Mouse (Mus musculus): ENCODE results near the gene Rock2. TPM values are rescaled to one million over a fixed set of nuclear protein-coding genes. Genes with fewer than 3 reads are reported as not detected.

The Rock2 gene
- polyA plus RNA-seq (2015; fragmentation: Nextera tagmentation; extraction: Ambion mirVana), result 12.5 and 13.5 TPM in 2 replicates

DNA sequence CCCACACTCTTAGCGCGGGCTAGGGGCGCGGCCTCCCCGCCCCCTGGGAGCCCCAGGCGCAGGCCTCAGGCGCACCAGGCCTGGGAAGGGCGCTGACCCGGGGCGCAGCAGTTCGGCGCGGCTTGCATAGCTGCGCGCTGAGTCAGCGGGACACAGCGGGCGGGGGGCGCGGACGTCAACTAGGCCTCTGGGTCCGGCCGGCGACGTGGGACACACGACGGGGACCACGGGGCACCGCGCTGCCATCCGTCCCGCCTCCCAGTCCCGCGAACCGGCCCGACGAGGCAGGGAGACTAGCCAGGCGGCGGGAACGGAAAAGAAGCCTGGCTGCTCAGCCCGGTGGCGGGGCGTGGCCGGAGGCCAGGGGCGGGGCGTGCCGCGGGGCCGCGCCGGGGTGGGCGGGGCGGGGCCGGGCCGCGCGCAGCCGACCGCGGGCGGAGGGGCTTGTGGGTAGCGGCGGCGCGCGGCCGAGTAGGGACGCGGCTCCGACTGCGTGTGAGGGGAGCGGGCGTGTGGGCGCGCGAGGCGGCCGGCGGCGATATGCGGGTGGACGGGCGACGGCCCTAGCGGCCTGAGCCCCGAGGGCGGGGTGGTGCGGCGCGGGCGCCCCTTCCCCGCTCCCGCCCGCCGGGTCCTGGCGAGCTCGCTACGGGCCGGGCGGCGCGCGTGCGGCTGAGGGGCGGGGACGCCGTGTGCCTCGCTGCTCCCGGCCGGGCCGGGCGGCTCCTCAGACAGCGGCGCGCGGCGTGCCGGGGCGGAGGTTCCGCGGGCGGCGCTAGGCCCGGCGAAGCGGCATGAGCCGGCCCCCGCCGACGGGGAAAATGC, at the start of gene Rock2:
Rock2 (plus strand) TSS at position 500 of the 825 bp plus-strand sequence.
- no peaks in the 10 kb centered on the region for H3K27me3 ChIP-seq
- H3K36me3 ChIP-seq (ENCODE audit: poor library complexity, severe bottlenecking), result no peaks in the 10 kb centered on the region
- ATAC-seq, result peak; percentile 93

DNA sequence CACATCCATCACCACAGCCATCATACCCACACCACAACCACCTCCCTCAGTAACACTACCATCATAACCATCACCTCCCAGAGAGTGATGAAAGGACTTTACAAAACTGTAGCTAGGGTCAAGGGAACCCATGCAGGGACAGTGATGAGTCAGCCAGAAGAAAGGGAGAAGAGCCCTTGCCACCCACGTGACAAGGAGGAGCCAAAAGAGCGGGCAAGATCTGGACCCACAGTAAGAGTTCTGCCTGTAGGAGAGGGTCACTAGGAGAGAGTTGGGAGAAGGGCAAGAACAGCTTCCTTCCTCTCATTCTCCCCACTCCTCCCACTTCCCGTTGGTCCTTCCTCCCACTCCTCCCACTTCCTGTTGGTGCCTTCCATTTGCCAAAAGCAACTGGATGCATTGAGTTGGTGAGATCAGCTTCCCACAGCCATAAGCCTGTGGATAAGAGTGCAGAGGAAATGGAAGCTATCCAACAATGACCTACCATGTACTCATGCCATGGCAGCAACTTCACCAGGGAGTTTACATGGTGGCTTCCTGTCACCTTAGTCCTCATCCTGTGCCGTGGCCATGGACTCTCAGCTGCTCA, 47.4 kb upstream of the Rock2 start:
- WGBS, result 89% methylated on average over 4 of the region's 4 CpGs
- H3K36me3 ChIP-seq (ENCODE audit: poor library complexity, severe bottlenecking), result no peaks in the 10 kb centered on the region

More for the DNA sequence above, at the start of gene Rock2:
- no peaks in the 10 kb centered on the region for H3K9me3 ChIP-seq (replicated peaks)
- 0% methylated on average over 48 of the region's 130 CpGs for WGBS
- peak within 1 kb of the TSS; percentile 88 for H3K4me3 ChIP-seq
- H3K4me1 ChIP-seq, result peaks cover 33% of the 10 kb centered on the region
- H3K9ac ChIP-seq, result peak within 1 kb of the TSS; percentile 85
- peak within 1 kb of the TSS; percentile 72 for H3K4me2 ChIP-seq
- peak within 1 kb of the TSS; percentile 93 for H3K27ac ChIP-seq

DNA sequence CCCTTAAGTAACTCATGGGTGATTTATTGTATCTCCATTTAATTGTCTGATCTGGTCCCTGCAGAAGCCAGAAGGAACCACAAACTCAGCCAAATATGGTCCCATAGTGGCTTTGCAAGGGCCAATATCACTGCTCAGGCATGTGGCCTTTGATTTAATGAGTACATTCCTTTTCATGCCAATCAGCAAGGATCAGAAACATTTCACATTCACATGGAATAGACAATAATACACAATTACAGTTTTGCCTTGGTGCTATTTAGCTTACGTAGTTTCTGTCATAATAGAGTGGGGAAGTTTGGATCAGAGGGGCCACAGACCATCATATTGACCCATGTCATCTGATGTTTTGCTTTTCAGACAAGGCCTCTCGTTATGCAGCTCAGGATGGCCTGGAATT, 46.2 kb upstream of the Rock2 start:
- no peak overlapping the region for H3K9ac ChIP-seq
- H3K4me2 ChIP-seq, result no peak overlapping the region
- no peaks in the 10 kb centered on the region for H3K36me3 ChIP-seq (ENCODE audit: poor library complexity, severe bottlenecking)
- H3K4me1 ChIP-seq, result no peaks in the 10 kb centered on the region
- H3K27ac ChIP-seq, result no peak overlapping the region
- ATAC-seq, result no peak
- H3K4me3 ChIP-seq, result no peak overlapping the region
- 83% methylated on average over 2 of the region's 2 CpGs for WGBS
- H3K9me3 ChIP-seq (replicated peaks), result 0 out of 2 replicates have a peak, but pooled peaks cover 4% of the 10 kb centered on the region
- no peaks in the 10 kb centered on the region for H3K27me3 ChIP-seq

More for the DNA sequence above, 47.4 kb upstream of the Rock2 start:
- Histone ChIP-seq H3K9ac (no peak overlapping the region), H3K4me1 (no peaks in the 10 kb centered on the region), H3K27me3 (no peaks in the 10 kb centered on the region), H3K9me3 (replicated peaks) (0 out of 2 replicates have a peak, but pooled peaks cover 4% of the 10 kb centered on the region), H3K4me2 (no peak overlapping the region), H3K27ac (no peak overlapping the region), H3K4me3 (no peak overlapping the region)
- ATAC-seq, result no peak

DNA sequence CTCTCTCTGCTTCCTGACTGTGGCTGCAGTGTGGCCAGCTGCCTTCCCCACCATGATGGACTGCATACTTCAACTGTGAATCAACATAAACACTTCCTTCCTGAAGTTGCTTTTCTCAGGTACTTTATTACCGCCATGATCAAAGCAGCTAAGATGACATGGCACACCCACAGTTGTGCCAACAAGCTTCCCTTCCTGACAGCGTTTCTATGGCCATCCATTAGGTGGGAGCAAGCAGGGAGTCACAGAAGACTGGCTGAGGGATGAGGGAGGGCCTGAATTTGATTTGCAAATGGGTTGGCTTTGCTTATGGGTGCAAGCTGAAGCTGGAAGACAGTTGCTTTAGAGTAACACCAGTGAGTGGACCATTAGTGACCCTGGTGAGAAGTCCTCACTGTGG, 44.9 kb upstream of the Rock2 start:
- ATAC-seq, result no peak

DNA sequence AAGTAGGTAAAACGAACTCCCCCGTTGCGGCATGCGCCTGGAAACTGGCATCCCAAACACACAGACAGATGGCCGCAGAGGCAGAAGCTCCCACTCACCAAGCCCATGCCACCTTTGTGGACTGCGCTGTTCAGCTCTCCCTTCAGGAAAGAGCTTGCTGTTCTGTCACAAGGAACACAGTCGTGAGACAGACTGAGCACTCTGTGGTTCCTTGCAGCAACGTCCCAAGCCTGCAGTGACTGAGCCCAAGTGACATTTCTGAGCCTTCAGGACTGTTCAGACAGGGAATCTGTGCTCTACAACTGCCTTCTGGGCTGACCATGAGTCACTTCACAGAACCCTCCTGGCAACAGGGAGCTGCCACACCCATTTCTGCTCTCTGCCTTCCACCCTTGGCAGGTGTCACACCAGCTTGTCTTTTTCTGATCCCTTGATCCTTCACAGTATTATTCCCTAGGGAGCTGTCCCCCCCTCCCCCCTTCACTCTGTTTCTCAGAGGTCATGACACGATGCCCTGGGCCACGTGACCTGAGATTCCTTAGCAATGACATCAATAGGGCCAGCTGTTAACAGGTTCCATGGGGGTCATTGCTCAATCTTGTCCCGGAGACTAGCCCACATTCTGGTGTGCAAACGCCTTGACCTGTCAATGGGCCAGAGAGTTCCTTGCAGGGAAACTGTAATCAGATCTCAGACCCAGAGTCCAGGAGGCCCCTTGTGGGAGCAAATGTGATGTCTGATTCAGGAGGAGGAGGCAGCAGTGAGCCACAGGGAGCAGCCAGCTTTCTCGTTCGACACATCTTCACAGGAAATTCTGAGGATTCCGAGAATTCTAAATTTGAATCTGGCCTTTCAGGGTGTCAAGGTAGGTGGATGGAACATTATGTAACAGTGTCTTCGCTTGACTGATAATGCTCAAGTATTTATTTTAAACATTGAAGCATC, 44.0 kb upstream of the Rock2 start:
- H3K27me3 ChIP-seq, result no peaks in the 10 kb centered on the region
- 53% methylated on average over 16 of the region's 16 CpGs for WGBS
- H3K4me1 ChIP-seq, result peaks cover 7% of the 10 kb centered on the region
- H3K4me3 ChIP-seq, result no peak overlapping the region
- no peak overlapping the region for H3K4me2 ChIP-seq
- H3K9ac ChIP-seq, result no peak overlapping the region
- H3K36me3 ChIP-seq (ENCODE audit: poor library complexity, severe bottlenecking), result no peaks in the 10 kb centered on the region
- ATAC-seq, result 0 out of 2 replicates have a peak, but pooled peaks have one; percentile 30
- 0 out of 2 replicates have a peak, but pooled peaks cover 4% of the 10 kb centered on the region for H3K9me3 ChIP-seq (replicated peaks)
- no peak overlapping the region for H3K27ac ChIP-seq

More for the DNA sequence above, 44.9 kb upstream of the Rock2 start:
- Histone ChIP-seq H3K4me2 (no peak overlapping the region), H3K27ac (no peak overlapping the region), H3K9me3 (replicated peaks) (0 out of 2 replicates have a peak, but pooled peaks cover 4% of the 10 kb centered on the region), H3K4me3 (no peak overlapping the region), H3K36me3 (ENCODE audit: poor library complexity, severe bottlenecking) (no peaks in the 10 kb centered on the region), H3K9ac (no peak overlapping the region), H3K27me3 (no peaks in the 10 kb centered on the region), H3K4me1 (no peaks in the 10 kb centered on the region)
- WGBS, result 83% methylated on average over 2 of the region's 2 CpGs

DNA sequence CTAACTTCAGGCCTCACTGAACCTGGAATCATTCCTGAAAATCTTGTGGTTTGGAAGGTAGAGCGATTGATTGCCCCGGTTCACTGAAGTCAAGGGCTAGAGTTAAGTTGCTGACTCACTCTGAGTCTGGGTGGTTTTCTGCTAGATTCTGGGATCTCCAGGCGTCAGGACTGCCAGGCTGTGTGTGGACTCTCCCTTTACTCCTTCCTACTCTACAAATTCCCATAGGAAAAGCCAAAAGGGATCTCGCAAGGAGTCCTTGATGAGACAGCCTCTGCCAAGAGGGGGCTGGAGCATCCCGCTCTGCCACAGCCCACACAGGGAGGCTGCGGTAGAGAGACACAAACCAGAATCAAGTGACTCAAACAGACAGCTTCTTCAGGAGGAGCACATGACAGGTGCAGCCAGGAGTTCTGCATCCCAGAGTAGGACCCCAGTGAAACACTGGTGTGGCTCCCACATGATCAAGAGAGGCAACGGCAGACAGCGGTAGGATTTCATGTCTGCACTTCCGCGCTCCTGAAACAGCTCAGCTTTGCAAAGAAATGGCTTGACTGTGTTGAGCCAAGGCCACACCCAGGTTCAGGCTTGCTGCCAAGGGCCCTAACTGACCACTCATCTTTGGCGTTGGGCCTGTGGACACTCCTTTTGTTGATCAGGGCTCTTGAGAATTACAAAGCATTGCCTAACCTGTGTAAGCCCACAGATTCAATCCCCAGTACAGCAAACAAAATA, 41.1 kb upstream of the Rock2 start:
- Histone ChIP-seq H3K4me3 (no peak overlapping the region), H3K36me3 (ENCODE audit: poor library complexity, severe bottlenecking) (no peaks in the 10 kb centered on the region), H3K4me1 (peaks cover 13% of the 10 kb centered on the region), H3K9me3 (replicated peaks) (no peaks in the 10 kb centered on the region), H3K27ac (no peak overlapping the region), H3K9ac (no peak overlapping the region), H3K27me3 (no peaks in the 10 kb centered on the region), H3K4me2 (no peak overlapping the region)
- WGBS, result 86% methylated on average over 11 of the region's 11 CpGs
- no peak for ATAC-seq

DNA sequence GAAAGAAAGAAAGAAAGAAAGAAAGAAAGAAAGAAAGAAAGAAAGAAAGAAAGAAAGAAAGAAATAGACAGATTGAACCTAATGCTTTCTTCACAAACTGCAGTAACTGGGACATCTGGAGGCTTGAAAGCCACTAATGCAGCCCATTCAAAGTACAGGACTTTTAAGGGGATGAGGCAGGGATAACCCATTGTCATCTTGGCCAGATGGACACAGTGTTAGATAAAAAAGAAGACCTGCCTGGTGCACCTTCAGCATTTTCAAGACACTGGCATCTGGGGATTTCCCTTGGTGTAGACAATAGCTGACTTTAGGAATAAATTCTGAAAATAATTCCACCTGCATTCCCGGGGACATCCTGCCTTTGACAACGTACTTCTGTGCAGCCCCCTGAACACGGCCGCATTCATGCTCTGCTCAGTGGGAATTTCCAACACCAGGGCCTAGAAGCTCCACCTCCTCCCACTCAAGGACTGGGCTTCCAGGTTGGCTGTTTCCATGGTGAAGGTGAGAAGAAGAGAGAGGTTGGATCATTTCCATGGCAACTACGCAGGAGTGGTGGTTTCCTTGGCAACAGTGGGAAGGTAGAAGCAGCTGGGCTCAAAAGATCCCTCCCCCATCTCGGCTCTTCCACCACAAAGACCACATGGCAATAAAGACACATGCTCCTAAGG, 38.9 kb upstream of the Rock2 start:
- no peaks in the 10 kb centered on the region for H3K9me3 ChIP-seq (replicated peaks)
- H3K4me2 ChIP-seq, result peak overlapping the region; percentile 29
- H3K36me3 ChIP-seq (ENCODE audit: poor library complexity, severe bottlenecking), result no peaks in the 10 kb centered on the region
- 6% methylated on average over 6 of the region's 6 CpGs for WGBS
- H3K9ac ChIP-seq, result 0 out of 2 replicates have a peak overlapping the region, but pooled peaks have one; percentile 1
- peak overlapping the region; percentile 87 for H3K27ac ChIP-seq
- peaks cover 13% of the 10 kb centered on the region for H3K4me1 ChIP-seq
- ATAC-seq, result peak; percentile 96
- no peaks in the 10 kb centered on the region for H3K27me3 ChIP-seq
- no peak overlapping the region for H3K4me3 ChIP-seq

DNA sequence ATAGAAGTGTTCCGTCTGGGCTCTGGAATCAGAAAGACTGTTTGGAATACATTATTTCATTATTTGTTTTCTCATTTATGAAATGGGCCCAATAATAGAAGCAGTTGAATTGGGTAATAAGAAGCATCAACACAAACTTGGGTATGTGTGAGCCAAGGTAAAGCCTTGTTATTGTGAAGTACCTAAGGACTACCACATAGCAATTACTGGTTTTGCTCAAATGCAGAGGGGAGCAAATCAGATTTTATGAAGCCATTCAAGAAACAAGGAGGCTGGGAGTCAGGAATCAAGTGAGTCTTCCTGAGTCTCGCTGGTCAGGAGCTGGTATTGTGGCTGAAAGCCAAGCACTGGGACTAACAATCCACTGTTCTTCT, 38.4 kb upstream of the Rock2 start:
- Histone ChIP-seq H3K4me1 (peaks cover 13% of the 10 kb centered on the region), H3K36me3 (ENCODE audit: poor library complexity, severe bottlenecking) (no peaks in the 10 kb centered on the region), H3K27me3 (no peaks in the 10 kb centered on the region), H3K4me3 (no peak overlapping the region), H3K27ac (peak overlapping the region; percentile 87), H3K9ac (no peak overlapping the region), H3K4me2 (peak overlapping the region; percentile 29), H3K9me3 (replicated peaks) (no peaks in the 10 kb centered on the region)
- ATAC-seq, result peak; percentile 48; the same call in 1 of the 2 replicates
- 26% methylated on average over 2 of the region's 2 CpGs for WGBS

DNA sequence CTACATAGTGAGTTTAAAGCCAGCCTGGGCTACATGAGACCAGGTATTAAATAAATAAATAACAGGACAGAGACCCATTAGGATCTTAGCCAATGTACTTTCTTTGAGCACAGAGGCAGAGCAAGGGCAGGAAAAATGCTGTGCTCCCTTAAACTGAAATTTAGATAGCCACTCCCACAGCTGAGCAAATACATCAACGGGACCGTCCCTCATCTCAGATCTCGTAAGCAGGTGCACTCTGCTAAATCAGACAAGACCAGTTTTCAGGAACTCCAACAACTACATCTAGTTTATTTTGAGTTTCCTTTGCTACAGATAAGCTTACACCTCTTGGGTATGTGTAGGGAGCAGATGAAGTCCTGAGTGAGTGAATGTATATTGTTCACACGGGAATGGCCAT, 36.6 kb upstream of the Rock2 start:
- no peaks in the 10 kb centered on the region for H3K9me3 ChIP-seq (replicated peaks)
- no peaks in the 10 kb centered on the region for H3K36me3 ChIP-seq (ENCODE audit: poor library complexity, severe bottlenecking)
- 92% methylated on average over 4 of the region's 4 CpGs for WGBS
- H3K4me3 ChIP-seq, result no peak overlapping the region
- peaks cover 13% of the 10 kb centered on the region for H3K4me1 ChIP-seq
- no peak overlapping the region for H3K4me2 ChIP-seq
- no peaks in the 10 kb centered on the region for H3K27me3 ChIP-seq
- H3K27ac ChIP-seq, result no peak overlapping the region
- H3K9ac ChIP-seq, result no peak overlapping the region
- ATAC-seq, result no peak

DNA sequence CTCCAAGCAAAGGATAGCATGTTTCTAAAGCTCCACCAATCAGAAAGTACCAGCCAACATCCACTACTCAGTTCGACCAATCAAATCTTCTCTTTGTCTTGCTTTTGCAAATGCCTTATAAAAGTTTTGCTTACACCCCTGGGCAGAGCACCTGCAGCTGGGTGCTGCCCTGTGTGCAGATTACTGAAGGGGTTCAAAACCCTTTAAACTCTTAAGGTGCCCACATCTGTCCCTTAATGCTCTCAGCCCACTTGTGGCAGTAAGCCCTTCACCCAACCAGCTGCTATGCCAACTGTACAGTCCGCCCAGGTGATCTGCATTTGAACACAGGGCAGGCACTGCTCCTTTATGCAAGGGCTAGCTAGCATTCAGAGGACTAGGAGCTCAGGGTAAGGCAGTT, 34.9 kb upstream of the Rock2 start:
- Histone ChIP-seq H3K9ac (no peak overlapping the region), H3K4me3 (no peak overlapping the region), H3K36me3 (ENCODE audit: poor library complexity, severe bottlenecking) (no peaks in the 10 kb centered on the region), H3K4me2 (no peak overlapping the region), H3K4me1 (peaks cover 13% of the 10 kb centered on the region), H3K27me3 (no peaks in the 10 kb centered on the region), H3K27ac (no peak overlapping the region), H3K9me3 (replicated peaks) (no peaks in the 10 kb centered on the region)
- 90% methylated on average over 2 of the region's 2 CpGs for WGBS
- no peak for ATAC-seq

DNA sequence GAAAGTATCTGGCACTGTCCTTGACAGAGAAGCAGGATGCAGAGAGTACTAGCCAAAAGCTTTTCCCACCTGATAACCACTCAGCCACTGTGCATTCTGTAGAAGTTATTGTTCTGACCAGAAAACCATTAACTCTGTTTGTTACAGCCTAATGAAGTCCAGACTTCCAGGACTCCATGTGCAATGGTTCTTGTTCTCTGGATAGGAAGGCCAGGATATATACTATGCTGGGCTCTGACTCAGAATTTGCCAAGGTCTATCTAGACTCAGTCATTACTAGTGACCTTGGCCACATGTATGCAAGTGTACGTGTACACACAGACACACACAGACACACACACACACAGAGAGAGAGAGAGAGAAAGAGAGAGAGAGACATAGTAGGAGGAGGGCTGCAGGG, 34.2 kb upstream of the Rock2 start:
- peaks cover 8% of the 10 kb centered on the region for H3K4me1 ChIP-seq
- ATAC-seq, result no peak
- H3K36me3 ChIP-seq (ENCODE audit: poor library complexity, severe bottlenecking), result no peaks in the 10 kb centered on the region
- no peaks in the 10 kb centered on the region for H3K27me3 ChIP-seq
- H3K4me3 ChIP-seq, result no peak overlapping the region
- 77% methylated on average over 1 of the region's 1 CpGs for WGBS
- no peak overlapping the region for H3K4me2 ChIP-seq
- no peaks in the 10 kb centered on the region for H3K9me3 ChIP-seq (replicated peaks)
- no peak overlapping the region for H3K9ac ChIP-seq
- no peak overlapping the region for H3K27ac ChIP-seq

All from forebrain, embryonic 13.5 days (tissue).